Mouse (Mus musculus): ENCODE results near the gene Ergic1.

DNA sequence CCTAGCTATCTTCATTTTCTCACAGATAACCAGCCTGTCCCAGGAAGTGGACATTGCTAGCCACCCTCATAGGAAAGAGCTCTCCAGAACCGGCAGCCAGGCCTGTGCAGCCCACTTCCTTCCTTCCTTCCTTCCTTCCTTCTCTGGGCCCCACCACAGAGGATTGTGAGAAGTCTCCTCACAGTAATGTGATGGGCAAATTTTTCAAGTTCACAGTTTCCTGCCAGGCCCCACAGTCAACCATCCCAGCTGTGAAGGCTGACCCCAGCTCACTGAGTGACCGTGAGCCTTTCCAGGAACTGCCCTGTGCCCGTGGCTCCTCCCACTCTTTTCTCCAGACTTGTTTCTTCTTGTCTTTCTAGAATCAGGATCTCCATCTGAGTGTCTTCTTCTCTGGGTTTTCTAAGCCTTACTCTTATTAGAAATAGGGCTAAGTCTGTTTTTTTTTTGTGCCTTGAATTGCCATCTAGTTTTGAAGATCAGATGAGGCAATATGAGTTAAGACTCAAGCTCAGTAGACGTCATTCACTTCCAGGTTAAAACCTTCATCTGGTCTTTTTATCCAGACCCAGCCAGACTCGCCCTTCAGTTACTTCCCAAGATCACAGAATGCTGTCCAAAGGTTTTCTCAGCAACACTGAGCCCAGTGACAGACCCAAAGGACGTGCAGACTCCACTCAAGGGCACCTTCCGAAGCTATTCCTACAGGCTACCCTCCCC is 34.3 kb downstream of the Ergic1 start:
- TF ChIP-seq POLR2A (IDR thresholded peaks at IDR 0.05; ENCODE audit: extremely low read depth, insufficient read depth, low read length) (no peak), CTCF (IDR thresholded peaks at IDR 0.05; ENCODE audit: extremely low read depth, insufficient read depth, low read length) (no peak)

All from cortical plate, adult 2 months (tissue).